Mouse (Mus musculus): ENCODE measurements at regions not wholly inside any gene's neighbourhood (a gene's known extent, or its start where the extent isn't known, plus 50 kb on each side); places are given as distances from the start of the nearest gene placed in this dataset.

- WGBS = 94% methylated on average over 2 of the region's 2 CpGs
- no peak overlapping the region for H3K9ac ChIP-seq
- no peak overlapping the region for H3K4me2 ChIP-seq (replicated peaks)
- no peaks in the 10 kb centered on the region for H3K36me3 ChIP-seq
- no peak overlapping the region for H3K4me3 ChIP-seq (replicated peaks)
- no peak overlapping the region for H3K27ac ChIP-seq
- H3K4me1 ChIP-seq (replicated peaks) = no peaks in the 10 kb centered on the region
- no peaks in the 10 kb centered on the region for H3K9me3 ChIP-seq
- H3K27me3 ChIP-seq (replicated peaks) = no peaks in the 10 kb centered on the region
- ATAC-seq = no peak
Observed at GRCm38 (mm10) chr13:72393366-72393765, 235.3 kb upstream of the Irx2 start.

GRCm38 (mm10) chr13:72400677-72401076 lies 227.9 kb upstream of the Irx2 start:
- 0 out of 2 replicates have a peak, but pooled peaks cover 3% of the 10 kb centered on the region for H3K4me1 ChIP-seq (replicated peaks)
- H3K27me3 ChIP-seq (replicated peaks) = no peaks in the 10 kb centered on the region
- WGBS = 16% methylated on average over 10 of the region's 10 CpGs
- H3K9ac ChIP-seq = no peak overlapping the region
- H3K4me3 ChIP-seq (replicated peaks) = no peak overlapping the region
- H3K27ac ChIP-seq = no peak overlapping the region
- no peak for ATAC-seq
- no peak overlapping the region for H3K4me2 ChIP-seq (replicated peaks)
- no peaks in the 10 kb centered on the region for H3K9me3 ChIP-seq
- H3K36me3 ChIP-seq = no peaks in the 10 kb centered on the region

GRCm38 (mm10) chr13:72409238-72409965 lies 219.2 kb upstream of the Irx2 start:
- no peaks in the 10 kb centered on the region for H3K36me3 ChIP-seq
- no peak overlapping the region for H3K27ac ChIP-seq
- H3K9me3 ChIP-seq = no peaks in the 10 kb centered on the region
- H3K9ac ChIP-seq = no peak overlapping the region
- H3K4me1 ChIP-seq (replicated peaks) = no peaks in the 10 kb centered on the region
- no peak for ATAC-seq
- no peak overlapping the region for H3K4me2 ChIP-seq (replicated peaks)
- no peaks in the 10 kb centered on the region for H3K27me3 ChIP-seq (replicated peaks)
- 82% methylated on average over 11 of the region's 11 CpGs for WGBS
- H3K4me3 ChIP-seq (replicated peaks) = no peak overlapping the region

- 88% methylated on average over 4 of the region's 4 CpGs for WGBS
- Histone ChIP-seq H3K4me3 (replicated peaks) (no peak overlapping the region), H3K4me1 (replicated peaks) (no peaks in the 10 kb centered on the region), H3K36me3 (no peaks in the 10 kb centered on the region), H3K27ac (no peak overlapping the region), H3K27me3 (replicated peaks) (no peaks in the 10 kb centered on the region), H3K9ac (no peak overlapping the region), H3K4me2 (replicated peaks) (no peak overlapping the region), H3K9me3 (no peaks in the 10 kb centered on the region)
- no peak for ATAC-seq
Observed at GRCm38 (mm10) chr13:72412656-72413055, 216.0 kb upstream of the Irx2 start.

GRCm38 (mm10) chr13:72416981-72417380 lies 211.6 kb upstream of the Irx2 start:
- WGBS = 67% methylated on average over 2 of the region's 2 CpGs
- Histone ChIP-seq H3K27me3 (replicated peaks) (no peaks in the 10 kb centered on the region), H3K4me1 (replicated peaks) (no peaks in the 10 kb centered on the region), H3K4me3 (replicated peaks) (no peak overlapping the region), H3K9ac (no peak overlapping the region), H3K36me3 (no peaks in the 10 kb centered on the region), H3K9me3 (no peaks in the 10 kb centered on the region), H3K4me2 (replicated peaks) (no peak overlapping the region), H3K27ac (no peak overlapping the region)
- no peak for ATAC-seq

- 77% methylated on average over 3 of the region's 3 CpGs for WGBS
- Histone ChIP-seq H3K4me2 (replicated peaks) (no peak overlapping the region), H3K4me1 (replicated peaks) (no peaks in the 10 kb centered on the region), H3K4me3 (replicated peaks) (no peak overlapping the region), H3K36me3 (no peaks in the 10 kb centered on the region), H3K27me3 (replicated peaks) (no peaks in the 10 kb centered on the region), H3K9ac (no peak overlapping the region), H3K9me3 (no peaks in the 10 kb centered on the region), H3K27ac (no peak overlapping the region)
- ATAC-seq = peak; percentile 87
Observed at GRCm38 (mm10) chr13:72417816-72418215, 210.8 kb upstream of the Irx2 start.

GRCm38 (mm10) chr13:72418285-72418684 lies 210.3 kb upstream of the Irx2 start:
- 58% methylated on average over 2 of the region's 2 CpGs for WGBS
- no peaks in the 10 kb centered on the region for H3K4me1 ChIP-seq (replicated peaks)
- H3K27me3 ChIP-seq (replicated peaks) = no peaks in the 10 kb centered on the region
- H3K9ac ChIP-seq = no peak overlapping the region
- no peak overlapping the region for H3K27ac ChIP-seq
- H3K9me3 ChIP-seq = no peaks in the 10 kb centered on the region
- H3K36me3 ChIP-seq = no peaks in the 10 kb centered on the region
- H3K4me2 ChIP-seq (replicated peaks) = no peak overlapping the region
- H3K4me3 ChIP-seq (replicated peaks) = no peak overlapping the region
- 0 out of 2 replicates have a peak, but pooled peaks have one; percentile 51 for ATAC-seq

GRCm38 (mm10) chr13:72419532-72419931 lies 209.1 kb upstream of the Irx2 start:
- WGBS = 75% methylated on average over 4 of the region's 4 CpGs
- no peak overlapping the region for H3K27ac ChIP-seq
- no peaks in the 10 kb centered on the region for H3K9me3 ChIP-seq
- H3K27me3 ChIP-seq (replicated peaks) = no peaks in the 10 kb centered on the region
- no peaks in the 10 kb centered on the region for H3K36me3 ChIP-seq
- H3K4me1 ChIP-seq (replicated peaks) = no peaks in the 10 kb centered on the region
- H3K4me3 ChIP-seq (replicated peaks) = no peak overlapping the region
- H3K4me2 ChIP-seq (replicated peaks) = no peak overlapping the region
- no peak overlapping the region for H3K9ac ChIP-seq
- ATAC-seq = no peak

- Histone ChIP-seq H3K27me3 (replicated peaks) (no peaks in the 10 kb centered on the region), H3K9ac (no peak overlapping the region), H3K9me3 (no peaks in the 10 kb centered on the region), H3K4me2 (replicated peaks) (no peak overlapping the region), H3K4me1 (replicated peaks) (no peaks in the 10 kb centered on the region), H3K4me3 (replicated peaks) (no peak overlapping the region), H3K27ac (no peak overlapping the region), H3K36me3 (no peaks in the 10 kb centered on the region)
- 45% methylated on average over 8 of the region's 8 CpGs for WGBS
- no peak for ATAC-seq
Observed at GRCm38 (mm10) chr13:72425917-72426316, 202.7 kb upstream of the Irx2 start.

GRCm38 (mm10) chr13:72445336-72445735 lies 183.3 kb upstream of the Irx2 start:
- no peaks in the 10 kb centered on the region for H3K4me1 ChIP-seq (replicated peaks)
- no peak overlapping the region for H3K4me3 ChIP-seq (replicated peaks)
- H3K4me2 ChIP-seq (replicated peaks) = no peak overlapping the region
- H3K9me3 ChIP-seq = no peaks in the 10 kb centered on the region
- no peak overlapping the region for H3K27ac ChIP-seq
- no peak for ATAC-seq
- H3K9ac ChIP-seq = no peak overlapping the region
- no peaks in the 10 kb centered on the region for H3K36me3 ChIP-seq
- H3K27me3 ChIP-seq (replicated peaks) = no peaks in the 10 kb centered on the region
- 72% methylated on average over 3 of the region's 3 CpGs for WGBS

GRCm38 (mm10) chr13:72448458-72449058 lies 180.1 kb upstream of the Irx2 start:
- Histone ChIP-seq H3K27ac (no peak overlapping the region), H3K9me3 (no peaks in the 10 kb centered on the region), H3K4me3 (replicated peaks) (no peak overlapping the region), H3K4me2 (replicated peaks) (no peak overlapping the region), H3K36me3 (no peaks in the 10 kb centered on the region), H3K27me3 (replicated peaks) (no peaks in the 10 kb centered on the region), H3K4me1 (replicated peaks) (no peaks in the 10 kb centered on the region), H3K9ac (no peak overlapping the region)
- no peak for ATAC-seq
- WGBS = 56% methylated on average over 5 of the region's 5 CpGs

- Histone ChIP-seq H3K27ac (no peak overlapping the region), H3K9ac (no peak overlapping the region), H3K4me1 (replicated peaks) (no peaks in the 10 kb centered on the region), H3K27me3 (replicated peaks) (no peaks in the 10 kb centered on the region), H3K4me2 (replicated peaks) (no peak overlapping the region), H3K9me3 (no peaks in the 10 kb centered on the region), H3K4me3 (replicated peaks) (no peak overlapping the region), H3K36me3 (no peaks in the 10 kb centered on the region)
- WGBS = 42% methylated on average over 7 of the region's 7 CpGs
- ATAC-seq = no peak
Observed at GRCm38 (mm10) chr13:72495353-72495752, 133.3 kb upstream of the Irx2 start.

- no peak for ATAC-seq
- WGBS = 75% methylated on average over 5 of the region's 5 CpGs
- Histone ChIP-seq H3K27ac (no peak overlapping the region), H3K9me3 (no peaks in the 10 kb centered on the region), H3K9ac (no peak overlapping the region), H3K4me2 (replicated peaks) (no peak overlapping the region), H3K27me3 (replicated peaks) (no peaks in the 10 kb centered on the region), H3K36me3 (no peaks in the 10 kb centered on the region), H3K4me1 (replicated peaks) (no peaks in the 10 kb centered on the region), H3K4me3 (replicated peaks) (no peak overlapping the region)
Observed at GRCm38 (mm10) chr13:72497036-72497435, 131.6 kb upstream of the Irx2 start.

Data from intestine, embryonic 15.5 days (tissue).